Mouse (Mus musculus): ENCODE measurements around the gene Prickle2.

DNA sequence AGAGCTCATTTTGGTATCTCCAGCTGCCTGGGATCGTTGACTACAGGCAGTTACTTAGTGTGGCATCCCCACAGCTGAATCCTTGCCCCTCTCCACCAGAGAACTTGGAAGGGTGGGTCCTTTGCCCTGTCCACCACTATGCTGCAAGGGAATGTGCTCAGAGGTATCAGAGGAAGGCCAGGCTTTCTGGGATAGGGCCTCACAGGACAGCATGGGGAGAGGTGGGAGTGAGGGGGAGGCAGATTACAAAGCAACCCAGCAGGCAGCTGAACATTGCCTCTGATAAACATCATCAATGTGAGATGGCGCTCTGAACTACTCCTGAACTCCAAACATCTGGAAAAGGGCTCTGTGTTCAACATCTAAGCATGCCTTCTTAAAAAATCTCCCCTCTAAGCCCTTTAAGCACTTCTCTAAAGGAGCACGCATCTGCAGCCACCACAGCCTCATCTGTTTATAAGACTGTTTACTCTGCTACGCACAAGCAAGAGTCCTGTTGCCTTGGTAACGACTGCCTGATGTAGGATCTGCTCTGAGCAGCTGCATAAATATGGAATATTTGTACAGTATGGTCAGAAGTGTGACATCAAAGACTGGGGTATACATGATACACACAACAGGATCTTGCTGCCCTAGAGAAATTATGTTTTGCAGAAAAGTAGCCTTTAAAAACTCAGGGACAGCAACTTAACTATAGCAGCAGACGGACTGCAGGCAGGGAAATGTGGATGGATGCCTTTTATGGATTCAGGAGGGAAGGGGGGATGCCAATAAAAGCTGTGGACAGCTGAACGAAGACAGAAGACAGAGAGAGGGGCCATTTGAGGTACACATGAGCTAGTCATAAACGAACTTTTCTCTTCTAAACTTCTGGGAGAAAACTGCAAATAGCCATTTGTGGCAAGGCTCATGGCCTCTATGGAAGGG is 291.2 kb downstream of the Prickle2 start:
- no peak for TF ChIP-seq CTCF (IDR thresholded peaks at IDR 0.05; ENCODE audit: insufficient read depth, low read depth, low read length)
- TF ChIP-seq POLR2A (IDR thresholded peaks at IDR 0.05; ENCODE audit: insufficient read depth, low read depth, low read length), result no peak

Measured in olfactory bulb, adult 2 months (tissue).